Mouse (Mus musculus): ENCODE measurements around the gene Wfdc8.

DNA sequence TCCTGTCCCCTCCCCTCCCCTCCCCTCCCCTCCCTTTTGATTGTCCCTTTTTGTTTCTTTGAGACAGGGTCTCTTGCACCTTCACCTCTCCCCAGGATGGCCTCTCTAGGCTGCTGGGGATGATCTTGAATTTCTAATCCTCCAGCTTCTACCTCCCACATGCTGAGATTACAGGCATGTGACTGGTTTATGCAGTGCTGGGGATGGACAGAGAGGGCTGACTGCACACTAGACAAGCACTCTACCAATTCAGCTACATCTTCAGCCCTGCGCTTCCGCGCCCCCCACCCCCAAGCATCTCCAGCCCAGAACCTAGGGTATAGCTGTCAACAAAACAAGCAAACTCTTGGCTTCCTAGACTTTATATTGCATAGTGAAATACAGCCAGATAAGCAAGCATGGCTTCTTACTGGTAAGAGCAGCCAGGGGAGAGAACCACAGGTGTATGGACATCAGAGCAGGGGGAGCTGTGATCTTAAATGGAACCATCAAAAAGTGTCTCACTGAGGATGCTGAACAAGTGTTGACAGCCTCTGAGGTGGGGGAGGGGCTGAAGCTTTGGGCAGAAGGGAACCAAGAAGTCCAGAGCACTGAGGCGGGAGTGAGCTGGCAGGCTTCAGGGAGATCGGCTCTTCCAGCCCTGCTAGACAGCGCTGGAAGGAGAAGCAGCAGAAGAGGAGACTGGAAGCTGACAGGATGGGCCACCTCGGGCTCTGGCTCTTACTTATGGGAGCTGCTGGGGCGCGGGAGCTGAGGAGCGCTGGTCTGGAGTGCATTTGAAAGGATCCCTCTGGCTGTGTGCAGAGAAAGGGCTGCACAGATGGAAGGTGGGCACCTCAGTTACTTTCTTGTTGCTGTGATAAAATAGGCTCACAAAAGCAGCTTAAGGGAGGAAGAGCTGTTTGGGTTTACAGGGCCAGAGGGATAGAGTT is 63.2 kb downstream of the Wfdc8 start:
- no peak for TF ChIP-seq CTCF (IDR thresholded peaks at IDR 0.05; ENCODE audit: low read depth, low read length)
- no peak for TF ChIP-seq POLR2A (IDR thresholded peaks at IDR 0.05; ENCODE audit: extremely low read depth, insufficient read depth, low read length)
